In genomic region chr12:69539353-69539752, GRCm38 (mm10) we compare ENCODE assay signal across 9 mouse cellular contexts. TPM values are rescaled to one million over a fixed set of nuclear protein-coding genes. Genes with fewer than 3 reads are reported as not detected.
DNase-seq lines count a peak whose midpoint lies in the region; ATAC-seq and TF ChIP-seq lines count a peak whose summit lies in the region.
"Had no signal": no experiment of that assay in that cellular context is flagged by ENCODE, and none has a peak within 500 bp of the region (broad histone marks: within the 10 kb centered on the region; RNA-seq: fewer than 3 reads in every experiment).

No protein-coding gene starts in this region.

- 55% methylated on average over 7 of the region's 7 CpGs for WGBS in intestine, embryonic 16.5 days

- dilution Hi-C loops in CH12.LX (cut with MboI; ENCODE audit: extremely low pct_ligation_motif_present, extremely low pct_unique_long_range_greater_than_20kb, low sequenced_read_pairs): no loop called here

- ATAC-seq in common myeloid progenitor, adult 5-6 weeks (replicated peaks; ENCODE audit: low read depth, poor library complexity, severe bottlenecking): peak; percentile 57
- no peak for ATAC-seq in intestine, embryonic 16.5 days

- in situ Hi-C loops in CH12.LX (cut with MboI; ENCODE audit: low pct_ligation_motif_present, low pct_unique_long_range_greater_than_20kb, low sequenced_read_pairs): loop anchor here (5.0 kb wide), 1 partner anchor 167 kb away; the partner anchor contains the start of genes Arf6 and Gm9887

- H3K36me3 ChIP-seq in CH12.LX (replicated peaks in 1 of 2; ENCODE audit: control insufficient read depth in 1 of 2, insufficient read depth in 1 of 2, low read length in 1 of 2): no peaks in the 10 kb centered on the region
- H3K36me3 ChIP-seq in intestine, embryonic 16.5 days (ENCODE audit: control insufficient read depth, insufficient read depth, low read length): no peaks in the 10 kb centered on the region

- peaks cover 12% of the 10 kb centered on the region for H3K9me3 ChIP-seq in CH12.LX (replicated peaks; ENCODE audit: low read length)
- H3K9me3 ChIP-seq in intestine, embryonic 16.5 days (ENCODE audit: control insufficient read depth, low read length): no peaks in the 10 kb centered on the region

- TF ChIP-seq RAD21 in CH12.LX (IDR thresholded peaks at IDR 0.05; ENCODE audit: low read depth, low read length): peak; percentile 33

- H3K4me2 ChIP-seq in CH12.LX (ENCODE audit: insufficient read depth, low read depth, poor library complexity, severe bottlenecking): peak overlapping the region; percentile 84; the same call in 1 of the 2 replicates
- H3K4me2 ChIP-seq in intestine, embryonic 16.5 days (ENCODE audit: low read depth, low read length): no peak overlapping the region

- peak overlapping the region; percentile 96 for H3K27ac ChIP-seq in CH12.LX (ENCODE audit: insufficient read depth, low read depth)
- H3K27ac ChIP-seq in intestine, embryonic 16.5 days (ENCODE audit: low read length): no peak overlapping the region

- TF ChIP-seq EP300 in CH12.LX (IDR thresholded peaks at IDR 0.05; ENCODE audit: low read length): peak; percentile 82

- H3K27me3 ChIP-seq in CH12.LX (replicated peaks): no peaks in the 10 kb centered on the region
- H3K27me3 ChIP-seq in intestine, embryonic 16.5 days (replicated peaks; ENCODE audit: control insufficient read depth, insufficient read depth, low read length): no peaks in the 10 kb centered on the region

- H3K4me3 ChIP-seq in CH12.LX (replicated peaks in 1 of 3; ENCODE audit: low read depth in 2 of 3, low read length in 2 of 3, poor library complexity in 1 of 3): peak overlapping the region in 2 of 3 experiments; percentile 15 to 31
- H3K4me3 ChIP-seq in intestine, embryonic 16.5 days (ENCODE audit: low read length): no peak overlapping the region

- no peak for TF ChIP-seq CTCF in CH12.LX (conservative IDR thresholded peaks at IDR 0.05 in 1 of 2, IDR thresholded peaks at IDR 0.05 in 1 of 2; ENCODE audit: low read depth in 2 of 2, low read length in 2 of 2)

- DNase-seq in layer of hippocampus, adult 8-10 months (ENCODE audit: low spot score in 2 of 2): peak; percentile 11 to 17
- no peak for DNase-seq in layer of hippocampus, adult 9-10 months (ENCODE audit: low spot score)
- peak; percentile 69 for DNase-seq in CH12.LX (ENCODE audit: extremely low read depth)
- peak; percentile 24 to 42 for DNase-seq in natural killer cell, adult 2 months (ENCODE audit: low spot score in 2 of 2)
- no peak for DNase-seq in cerebellum, adult 8-10 months
- DNase-seq in lung, adult 18-20 months: no peak
- DNase-seq: kidney, postnatal 14 days had no signal

- TF ChIP-seq POLR2A in CH12.LX (IDR thresholded peaks at IDR 0.05; ENCODE audit: low read depth, low read length): no peak; the same call in 1 of the 2 replicates

- H3K4me1 ChIP-seq in CH12.LX (ENCODE audit: control insufficient read depth in 1 of 2, insufficient read depth in 2 of 2): peaks cover 31 to 75% of the 10 kb centered on the region in 2 experiments
- peaks cover 18% of the 10 kb centered on the region for H3K4me1 ChIP-seq in intestine, embryonic 16.5 days (ENCODE audit: control insufficient read depth, insufficient read depth, low read length)

- no peaks in the 10 kb centered on the region for H3K79me2 ChIP-seq in CH12.LX (replicated peaks; ENCODE audit: control insufficient read depth, extremely low read depth, insufficient read depth, poor library complexity, severe bottlenecking)

- H3K9ac ChIP-seq in CH12.LX (ENCODE audit: insufficient read depth, low read depth): peak overlapping the region; percentile 48
- no peak overlapping the region for H3K9ac ChIP-seq in intestine, embryonic 16.5 days (ENCODE audit: low read depth, low read length)

TF ChIP-seq in CH12.LX, 34 proteins besides CTCF, POLR2A, EP300 and RAD21:
- TF ChIP-seq ZKSCAN1 (IDR thresholded peaks at IDR 0.05; ENCODE audit: borderline replicate concordance, low read depth, low read length): no peak
- TF ChIP-seq MEF2A (IDR thresholded peaks at IDR 0.05; ENCODE audit: borderline replicate concordance, low read depth, low read length): peak; percentile 73; the same call in 1 of the 2 replicates
- peak; percentile 63 for TF ChIP-seq TCF12 (IDR thresholded peaks at IDR 0.05; ENCODE audit: low read depth, low read length)
- TF ChIP-seq TBP (conservative IDR thresholded peaks at IDR 0.05; ENCODE audit: low read depth, low read length): no peak
- no peak for TF ChIP-seq PAX5 (IDR thresholded peaks at IDR 0.05; ENCODE audit: low read length)
- no peak for TF ChIP-seq ELF1 (IDR thresholded peaks at IDR 0.05; ENCODE audit: low read depth, low read length)
- TF ChIP-seq CHD1 (IDR thresholded peaks at IDR 0.05; ENCODE audit: low read depth, low read length): peak; percentile 69; the same call in 1 of the 2 replicates
- no peak for TF ChIP-seq MAZ (IDR thresholded peaks at IDR 0.05; ENCODE audit: low read depth, low read length)
- TF ChIP-seq JUN (IDR thresholded peaks at IDR 0.05; ENCODE audit: insufficient read depth, low read depth, low read length): peak; percentile 41; the same call in 1 of the 2 replicates
- TF ChIP-seq IRF4 (IDR thresholded peaks at IDR 0.05; ENCODE audit: low read depth, low read length): peak; percentile 58; the same call in 1 of the 2 replicates
- no peak for TF ChIP-seq ZMIZ1 (IDR thresholded peaks at IDR 0.05; ENCODE audit: low read depth, low read length)
- 0 out of 2 replicates have a peak, but pooled peaks have one; percentile 46 for TF ChIP-seq JUND (conservative IDR thresholded peaks at IDR 0.05; ENCODE audit: low read depth, low read length)
- no peak for TF ChIP-seq RCOR1 (conservative IDR thresholded peaks at IDR 0.05; ENCODE audit: low read depth, low read length)
- no peak for TF ChIP-seq NRF1 (IDR thresholded peaks at IDR 0.05; ENCODE audit: low read depth, low read length)
- TF ChIP-seq GABPA (IDR thresholded peaks at IDR 0.05; ENCODE audit: insufficient replicate concordance, low read depth, low read length): no peak
- TF ChIP-seq ZC3H11A (IDR thresholded peaks at IDR 0.05; ENCODE audit: low read depth, low read length): no peak
- TF ChIP-seq BHLHE40 (IDR thresholded peaks at IDR 0.05; ENCODE audit: low read depth, low read length): peak; percentile 52; the same call in 1 of the 2 replicates
- TF ChIP-seq MYC (IDR thresholded peaks at IDR 0.05; ENCODE audit: low read depth, low read length): peak; percentile 65; the same call in 1 of the 2 replicates
- no peak for TF ChIP-seq NELFE (IDR thresholded peaks at IDR 0.05; ENCODE audit: low read depth, low read length)
- peak; percentile 68; the same call in 1 of the 2 replicates for TF ChIP-seq CHD2 (IDR thresholded peaks at IDR 0.05; ENCODE audit: low read length)
- no peak; the same call in 1 of the 2 replicates for TF ChIP-seq HCFC1 (IDR thresholded peaks at IDR 0.05; ENCODE audit: low read depth, low read length)
- no peak for TF ChIP-seq POLR2AphosphoS2 (IDR thresholded peaks at IDR 0.05; ENCODE audit: low read depth, low read length)
- no peak for TF ChIP-seq MAFK (IDR thresholded peaks at IDR 0.05; ENCODE audit: insufficient replicate concordance, low read length)
- no peak for TF ChIP-seq USF1 (IDR thresholded peaks at IDR 0.05; ENCODE audit: low read depth, low read length)
- TF ChIP-seq MXI1 (IDR thresholded peaks at IDR 0.05; ENCODE audit: low read depth, low read length): no peak
- peak; percentile 81 for TF ChIP-seq ETS1 (conservative IDR thresholded peaks at IDR 0.05; ENCODE audit: low read depth, low read length)
- no peak for TF ChIP-seq ZNF384 (IDR thresholded peaks at IDR 0.05; ENCODE audit: low read depth, low read length)
- no peak for TF ChIP-seq E2F4 (IDR thresholded peaks at IDR 0.05; ENCODE audit: insufficient replicate concordance, low read depth, low read length)
- TF ChIP-seq MAX (IDR thresholded peaks at IDR 0.05; ENCODE audit: low read length): peak; percentile 73
- no peak for TF ChIP-seq UBTF (IDR thresholded peaks at IDR 0.05; ENCODE audit: low read depth, low read length)
- TF ChIP-seq SMC3 (IDR thresholded peaks at IDR 0.05; ENCODE audit: low read depth, low read length): no peak
- TF ChIP-seq SIN3A (IDR thresholded peaks at IDR 0.05; ENCODE audit: low read length): no peak
- TF ChIP-seq KAT2A (IDR thresholded peaks at IDR 0.05; ENCODE audit: insufficient replicate concordance, low read length): no peak

RNA-seq across cellular contexts. Expression of gene Vcpkmt, which starts 43.5 kb away (rescaled TPM):
- 10 to 100 TPM; 19.9 to 22.4 (median 20.1) TPM for total RNA-seq in layer of hippocampus, adult 8-10 months (2022)
- 14.4 and 14.9 TPM in 2 replicates for total RNA-seq in CH12.LX (2012; rRNA removed)
- 23.5 and 24.8 TPM in 2 replicates for total RNA-seq in CH12.LX (2014; rRNA removed)
- 31.5 and 38.9 TPM in 2 replicates for polyA plus RNA-seq in CH12.LX (2012; ENCODE audit: insufficient read length, low read depth)
- 13.5 and 16.6 TPM in 2 replicates for total RNA-seq in common myeloid progenitor, adult 5-6 weeks (2017)
- polyA plus RNA-seq in intestine, embryonic 16.5 days (2015; fragmentation: Nextera tagmentation; extraction: Ambion mirVana): 23.7 and 24.2 TPM in 2 replicates

Comparison
In these comparisons a context has a peak if more than half of its experiments do, and no peak if none do; other contexts are left out.
1. DNase-seq: peak in layer of hippocampus, adult 8-10 months (2 of 2), CH12.LX (single experiment) and natural killer cell, adult 2 months (2 of 2); none in layer of hippocampus, adult 9-10 months (single experiment), cerebellum, adult 8-10 months (single experiment) and lung, adult 18-20 months (0 of 2).